Mouse (Mus musculus) kidney, embryonic 15.5 days (tissue): ENCODE measurements at regions not wholly inside any gene's neighbourhood (a gene's known extent, or its start where the extent isn't known, plus 50 kb on each side); places are given as distances from the start of the nearest gene placed in this dataset.
"Not testable (repeated sequence)": the region's sequence is repeated elsewhere in the genome, so short reads cannot be mapped to it uniquely, and the experiment has no call there.

Source experiments
- ATAC-seq: fragments of 200-750 bp; cut with Nextera tagmentation; replicated peaks from 2 replicates; pipeline ENCODE4 v1.8.0; 2017; ENCODE audit warnings: moderate TSS enrichment; ENCODE audit not compliant: low FRiP score
- H3K27ac ChIP-seq: fragments of 300-500 bp; sonication (generic); 2 replicates; pipeline ENCODE4 v1.5.1; 2015; ENCODE audit warnings: mild to moderate bottlenecking, inconsistent platforms
- H3K27me3 ChIP-seq: fragments of 300-500 bp; sonication (generic); 2 replicates; pipeline ENCODE4 v1.6.1; 2015; ENCODE audit warnings: inconsistent platforms
- H3K36me3 ChIP-seq: fragments of 300-500 bp; sonication (generic); 2 replicates; pipeline ENCODE4 v1.6.1; 2015; ENCODE audit warnings: inconsistent platforms
- H3K4me1 ChIP-seq: fragments of 300-500 bp; sonication (generic); 2 replicates; pipeline ENCODE4 v1.6.1; 2015; ENCODE audit warnings: inconsistent platforms
- H3K4me2 ChIP-seq: fragments of 300-500 bp; sonication (generic); 2 replicates; pipeline ENCODE4 v1.6.1; 2015; ENCODE audit warnings: moderate library complexity, mild to moderate bottlenecking, inconsistent platforms
- H3K4me3 ChIP-seq: fragments of 300-500 bp; sonication (generic); replicated peaks from 2 replicates; pipeline ENCODE4 v1.5.1; 2015; ENCODE audit warnings: mild to moderate bottlenecking, inconsistent platforms
- H3K9ac ChIP-seq: fragments of 300-500 bp; sonication (generic); 2 replicates; pipeline ENCODE4 v1.6.1; 2015; ENCODE audit warnings: mild to moderate bottlenecking, inconsistent platforms
- H3K9me3 ChIP-seq: fragments of 300-500 bp; sonication (generic); replicated peaks from 2 replicates; pipeline ENCODE4 v1.6.1; 2016; ENCODE audit warnings: inconsistent platforms
- WGBS: fragments of 180-500 bp; shearing (Covaris S2); methylation state at CpG from one replicate; pipeline ENCODE4 v1.1.7; 2015; ENCODE audit warnings: mixed read lengths; 5-methylcytosine and 5-hydroxymethylcytosine counted together

DNA sequence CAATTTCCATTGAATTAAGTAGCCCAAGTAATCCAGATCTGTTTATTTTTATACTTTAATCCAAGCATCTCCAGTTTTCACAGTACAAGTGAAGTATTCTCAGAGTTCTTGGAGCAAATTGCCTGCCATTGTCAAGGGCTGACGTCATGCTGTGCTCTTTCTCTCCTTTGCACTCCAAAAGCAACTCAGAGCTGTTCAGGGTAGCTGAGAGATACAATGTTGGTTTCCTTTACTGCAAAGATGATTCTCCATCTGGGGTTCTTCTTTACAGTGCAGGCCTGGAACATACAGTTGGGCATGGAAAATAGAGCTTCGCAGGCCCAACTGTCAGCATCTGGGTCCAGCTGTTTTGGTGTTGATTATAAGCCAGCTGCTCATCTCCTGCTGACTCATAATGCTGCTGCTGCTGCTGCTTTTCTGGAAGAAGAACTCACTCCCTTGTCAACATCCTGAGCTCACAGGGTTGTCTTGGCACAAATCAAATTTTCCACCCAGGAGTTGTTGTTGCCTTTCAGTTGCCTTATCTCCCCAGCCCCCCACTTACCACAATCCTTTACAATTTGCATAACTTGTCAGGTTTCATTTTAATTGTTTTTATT, 454.7 kb upstream of the Slc5a7 start:
- no peak for ATAC-seq
- Histone ChIP-seq H3K36me3 (no peaks in the 10 kb centered on the region), H3K9ac (no peak overlapping the region), H3K9me3 (no peaks in the 10 kb centered on the region), H3K4me3 (no peak overlapping the region), H3K4me2 (no peak overlapping the region), H3K4me1 (no peaks in the 10 kb centered on the region), H3K27ac (no peak overlapping the region), H3K27me3 (no peaks in the 10 kb centered on the region)
- whole genome bisulfite sequencing, result 41% methylated on average over 2 of the region's 2 CpGs

- no peak overlapping the region for H3K4me3 ChIP-seq
- no peak overlapping the region for H3K27ac ChIP-seq
- no peaks in the 10 kb centered on the region for H3K4me1 ChIP-seq
Observed at GRCm38 (mm10) chr17:54752917-54753316, 454.1 kb upstream of the Slc5a7 start.

GRCm38 (mm10) chr17:54735836-54736235, 437.0 kb upstream of the Slc5a7 start:
- no peak for ATAC-seq
- no peaks in the 10 kb centered on the region for H3K27me3 ChIP-seq
- no peak overlapping the region for H3K9ac ChIP-seq
- WGBS, result 68% methylated on average over 3 of the region's 3 CpGs
- no peak overlapping the region for H3K4me2 ChIP-seq
- H3K36me3 ChIP-seq, result no peaks in the 10 kb centered on the region
- H3K9me3 ChIP-seq, result no peaks in the 10 kb centered on the region
- no peaks in the 10 kb centered on the region for H3K4me1 ChIP-seq
- H3K4me3 ChIP-seq, result no peak overlapping the region
- H3K27ac ChIP-seq, result no peak overlapping the region

More at GRCm38 (mm10) chr17:54752917-54753316, 454.1 kb upstream of the Slc5a7 start:
- Histone ChIP-seq H3K9me3 (no peaks in the 10 kb centered on the region), H3K9ac (no peak overlapping the region), H3K27me3 (no peaks in the 10 kb centered on the region), H3K4me2 (no peak overlapping the region), H3K36me3 (no peaks in the 10 kb centered on the region)
- no peak for ATAC-seq

GRCm38 (mm10) chr17:54727660-54728059, 428.8 kb upstream of the Slc5a7 start:
- Histone ChIP-seq H3K36me3 (no peaks in the 10 kb centered on the region), H3K27ac (no peak overlapping the region), H3K9ac (no peak overlapping the region), H3K4me1 (no peaks in the 10 kb centered on the region), H3K4me2 (no peak overlapping the region), H3K9me3 (no peaks in the 10 kb centered on the region), H3K27me3 (no peaks in the 10 kb centered on the region), H3K4me3 (no peak overlapping the region)
- ATAC-seq, result no peak

DNA sequence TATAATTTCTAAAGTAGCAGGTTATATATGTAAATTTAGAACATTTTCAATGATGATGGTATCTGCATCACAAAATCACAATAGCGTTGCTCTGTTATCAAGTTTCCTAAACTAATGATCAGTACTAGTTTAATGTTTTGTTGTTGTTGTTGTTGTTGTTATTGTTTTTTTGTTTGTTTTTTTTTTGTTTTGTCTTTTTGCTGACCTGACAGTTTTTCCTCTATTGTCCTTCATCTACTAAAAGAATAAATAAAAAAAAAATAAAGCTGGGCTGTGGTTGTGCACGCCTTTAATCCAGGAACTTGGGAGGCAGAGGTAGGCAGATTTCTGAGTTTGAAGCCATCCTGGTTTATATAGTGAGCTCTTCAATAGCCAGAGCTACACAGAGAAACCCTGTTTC, 427.9 kb upstream of the Slc5a7 start:
- 92% methylated on average over 2 of the region's 2 CpGs for WGBS
- H3K9ac ChIP-seq, result no peak overlapping the region
- H3K4me2 ChIP-seq, result no peak overlapping the region
- ATAC-seq, result no peak
- H3K36me3 ChIP-seq, result no peaks in the 10 kb centered on the region
- no peak overlapping the region for H3K27ac ChIP-seq
- H3K4me1 ChIP-seq, result no peaks in the 10 kb centered on the region
- no peaks in the 10 kb centered on the region for H3K9me3 ChIP-seq
- H3K27me3 ChIP-seq, result no peaks in the 10 kb centered on the region
- H3K4me3 ChIP-seq, result no peak overlapping the region

DNA sequence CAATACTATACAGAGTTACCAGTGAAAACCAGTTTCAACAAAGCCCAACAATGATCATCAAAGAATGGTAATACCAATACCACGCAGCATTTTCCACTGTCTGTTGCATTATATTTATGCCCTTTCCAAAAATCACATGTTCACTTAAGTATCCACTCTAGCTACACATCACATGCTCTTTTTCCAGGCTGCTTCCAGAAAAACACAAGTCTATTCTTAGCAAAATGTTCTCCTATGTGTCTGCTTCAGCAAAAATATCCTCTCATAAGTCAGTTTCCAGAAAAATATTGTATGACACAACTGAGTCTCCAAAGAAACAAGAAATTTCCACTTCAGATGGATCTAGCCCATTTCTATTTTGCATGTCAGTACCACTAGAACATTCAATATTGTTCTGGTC, 414.2 kb upstream of the Slc5a7 start:
- Histone ChIP-seq H3K27me3 (no peaks in the 10 kb centered on the region), H3K9me3 (no peaks in the 10 kb centered on the region), H3K4me1 (no peaks in the 10 kb centered on the region), H3K27ac (no peak overlapping the region), H3K9ac (no peak overlapping the region), H3K4me3 (no peak overlapping the region), H3K4me2 (no peak overlapping the region), H3K36me3 (no peaks in the 10 kb centered on the region)
- ATAC-seq, result no peak
- 83% methylated on average over 1 of the region's 1 CpGs for WGBS

DNA sequence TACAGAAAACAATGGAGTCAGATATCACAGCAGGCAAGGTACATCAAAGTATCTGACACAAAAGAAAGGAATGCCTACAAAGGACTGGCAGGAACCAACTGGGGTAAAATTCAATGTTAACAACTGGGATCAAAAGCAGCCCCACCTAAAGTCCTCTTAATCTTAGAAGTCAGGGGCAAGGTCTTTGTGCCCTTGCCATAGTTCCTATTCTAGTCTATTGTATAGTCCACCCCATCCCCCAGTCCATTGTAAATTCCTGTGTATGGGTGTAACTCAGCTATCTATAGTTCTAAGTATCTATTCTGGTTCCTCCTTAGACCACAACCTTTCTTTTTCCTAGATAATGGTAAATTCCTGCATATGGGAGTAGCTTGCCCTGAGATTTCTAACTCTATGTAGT, 409.0 kb upstream of the Slc5a7 start:
- H3K36me3 ChIP-seq, H3K27me3 ChIP-seq, H3K9ac ChIP-seq, H3K4me2 ChIP-seq, ATAC-seq, H3K27ac ChIP-seq, H3K4me3 ChIP-seq, H3K9me3 ChIP-seq, H3K4me1 ChIP-seq: not testable (repeated sequence)

GRCm38 (mm10) chr17:54701346-54702108, 402.7 kb upstream of the Slc5a7 start:
- Histone ChIP-seq H3K4me3 (no peak overlapping the region), H3K36me3 (no peaks in the 10 kb centered on the region), H3K9me3 (no peaks in the 10 kb centered on the region), H3K9ac (no peak overlapping the region), H3K27me3 (no peaks in the 10 kb centered on the region), H3K27ac (no peak overlapping the region), H3K4me1 (no peaks in the 10 kb centered on the region), H3K4me2 (no peak overlapping the region)
- no peak for ATAC-seq
- WGBS, result 77% methylated on average over 6 of the region's 6 CpGs

DNA sequence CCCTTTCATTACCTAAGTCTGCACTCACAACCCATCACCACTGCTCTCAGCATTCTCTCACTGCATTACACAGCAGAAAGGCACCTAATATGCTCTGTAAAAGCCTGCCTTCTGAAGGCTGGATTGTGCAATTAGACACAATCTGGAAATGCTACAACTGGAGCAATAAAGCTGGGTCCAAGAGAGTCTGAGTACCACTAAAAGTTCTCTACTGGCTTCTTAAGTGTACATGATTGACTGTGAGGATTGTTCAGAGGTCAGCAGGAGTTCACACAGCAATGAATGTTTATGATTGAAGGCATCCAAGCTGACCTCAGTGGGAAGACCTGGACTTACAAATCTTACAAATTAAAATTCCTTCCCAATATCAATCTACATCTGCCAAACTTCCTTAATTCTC, 395.8 kb upstream of the Slc5a7 start:
- H3K27ac ChIP-seq, result no peak overlapping the region
- H3K9me3 ChIP-seq, result no peaks in the 10 kb centered on the region
- no peaks in the 10 kb centered on the region for H3K27me3 ChIP-seq
- no peak overlapping the region for H3K4me3 ChIP-seq
- no peak overlapping the region for H3K9ac ChIP-seq
- H3K36me3 ChIP-seq, result no peaks in the 10 kb centered on the region
- H3K4me1 ChIP-seq, result no peaks in the 10 kb centered on the region
- ATAC-seq, result no peak
- no peak overlapping the region for H3K4me2 ChIP-seq

DNA sequence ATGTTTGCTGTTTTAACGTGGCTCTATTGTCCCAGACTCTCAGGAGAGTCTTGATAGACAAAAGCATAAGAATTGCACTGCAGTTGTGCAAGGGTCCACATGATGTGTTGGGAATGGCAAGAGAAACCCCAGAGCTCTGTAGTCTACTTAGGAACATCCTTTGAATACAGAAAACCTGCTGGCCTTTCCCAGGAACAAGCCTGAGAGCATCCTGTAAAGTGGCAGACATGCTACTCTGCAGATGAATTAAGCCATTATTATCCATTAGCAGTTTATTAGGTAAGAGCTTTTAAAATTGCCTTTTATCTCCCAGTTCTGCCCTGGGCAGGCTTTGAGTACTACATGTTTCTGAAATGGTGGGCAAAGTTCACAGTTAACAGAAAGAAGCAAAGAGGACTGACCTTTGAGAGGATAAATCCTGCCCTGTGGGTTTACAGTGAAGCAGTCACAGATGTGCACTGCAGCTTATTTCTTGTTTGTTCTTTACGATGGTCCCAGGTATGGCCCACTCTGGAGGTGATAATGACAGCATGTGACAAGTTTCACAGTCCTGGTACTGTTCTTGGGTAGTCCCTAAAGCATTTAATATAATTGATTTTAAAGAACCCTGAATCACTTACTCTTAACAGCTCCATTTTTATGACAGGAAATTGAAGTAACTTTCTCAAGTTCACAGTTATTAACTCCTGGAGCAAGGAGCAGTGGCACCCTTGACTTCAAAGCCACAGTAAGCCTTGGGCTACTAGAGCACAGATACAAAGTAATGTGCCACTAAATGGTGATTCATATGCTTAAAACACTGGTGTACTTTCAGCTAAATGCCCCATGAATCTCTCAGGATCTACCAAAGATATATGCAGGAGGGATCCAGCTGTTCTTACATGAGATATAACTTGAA, 386.6 kb upstream of the Slc5a7 start:
- no peaks in the 10 kb centered on the region for H3K36me3 ChIP-seq
- no peak overlapping the region for H3K9ac ChIP-seq
- H3K27me3 ChIP-seq, result no peaks in the 10 kb centered on the region
- WGBS, result 57% methylated on average over 2 of the region's 2 CpGs
- H3K4me1 ChIP-seq, result no peaks in the 10 kb centered on the region
- H3K4me2 ChIP-seq, result no peak overlapping the region
- no peak overlapping the region for H3K4me3 ChIP-seq
- no peak for ATAC-seq
- no peak overlapping the region for H3K27ac ChIP-seq
- 0 out of 2 replicates have a peak, but pooled peaks cover 4% of the 10 kb centered on the region for H3K9me3 ChIP-seq

DNA sequence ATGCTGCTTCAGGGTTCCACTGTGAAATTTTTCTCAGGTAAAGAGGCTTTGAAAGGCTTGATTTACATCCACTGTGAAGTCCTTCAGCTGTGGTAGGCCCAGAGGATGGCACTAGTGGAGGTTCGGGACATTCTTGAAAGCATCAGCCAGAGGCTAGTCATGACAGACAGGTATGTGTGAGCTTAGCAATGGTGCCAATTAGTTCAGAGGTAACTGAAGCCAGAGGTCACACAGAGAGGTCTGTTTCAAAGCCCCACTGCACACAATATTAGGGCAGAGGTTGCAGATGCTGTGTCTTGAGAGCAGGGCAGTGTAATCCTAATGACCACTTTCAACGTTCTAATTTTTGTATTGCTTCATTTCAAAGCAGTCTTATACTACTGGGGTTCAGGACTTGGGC, 379.3 kb upstream of the Slc5a7 start:
- no peak for ATAC-seq
- Histone ChIP-seq H3K4me2 (no peak overlapping the region), H3K4me3 (no peak overlapping the region), H3K9me3 (no peaks in the 10 kb centered on the region), H3K9ac (no peak overlapping the region), H3K36me3 (no peaks in the 10 kb centered on the region), H3K27ac (no peak overlapping the region), H3K27me3 (no peaks in the 10 kb centered on the region), H3K4me1 (no peaks in the 10 kb centered on the region)
- WGBS, result 65% methylated on average over 2 of the region's 2 CpGs

DNA sequence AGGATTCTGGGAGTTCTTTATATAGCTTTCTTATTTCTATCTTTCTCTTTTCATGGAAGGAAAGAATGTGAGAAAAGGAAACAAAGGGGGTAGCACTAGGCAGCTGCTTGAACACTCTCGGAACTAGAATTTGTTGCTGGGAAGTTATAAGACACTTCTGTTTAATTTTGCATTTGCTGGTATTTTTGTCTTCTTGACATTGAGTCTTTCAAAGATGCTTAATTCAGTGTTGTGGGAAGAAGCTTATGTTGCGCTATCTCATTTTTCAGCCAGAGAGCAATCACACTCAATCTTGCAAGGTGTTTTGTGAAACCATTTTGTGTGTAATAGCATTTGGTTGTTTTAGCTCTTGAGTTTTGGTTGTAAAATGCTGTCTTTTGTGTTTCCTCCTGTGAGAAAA, 370.7 kb upstream of the Slc5a7 start:
- H3K4me2 ChIP-seq, result no peak overlapping the region
- no peaks in the 10 kb centered on the region for H3K27me3 ChIP-seq
- no peak overlapping the region for H3K4me3 ChIP-seq
- no peak overlapping the region for H3K27ac ChIP-seq
- 90% methylated on average over 2 of the region's 2 CpGs for WGBS
- H3K9ac ChIP-seq, result no peak overlapping the region
- ATAC-seq, result no peak
- no peaks in the 10 kb centered on the region for H3K36me3 ChIP-seq
- no peaks in the 10 kb centered on the region for H3K9me3 ChIP-seq
- no peaks in the 10 kb centered on the region for H3K4me1 ChIP-seq
